ENCODE assay signal across 24 mouse cellular contexts in the genomic region with DNA sequence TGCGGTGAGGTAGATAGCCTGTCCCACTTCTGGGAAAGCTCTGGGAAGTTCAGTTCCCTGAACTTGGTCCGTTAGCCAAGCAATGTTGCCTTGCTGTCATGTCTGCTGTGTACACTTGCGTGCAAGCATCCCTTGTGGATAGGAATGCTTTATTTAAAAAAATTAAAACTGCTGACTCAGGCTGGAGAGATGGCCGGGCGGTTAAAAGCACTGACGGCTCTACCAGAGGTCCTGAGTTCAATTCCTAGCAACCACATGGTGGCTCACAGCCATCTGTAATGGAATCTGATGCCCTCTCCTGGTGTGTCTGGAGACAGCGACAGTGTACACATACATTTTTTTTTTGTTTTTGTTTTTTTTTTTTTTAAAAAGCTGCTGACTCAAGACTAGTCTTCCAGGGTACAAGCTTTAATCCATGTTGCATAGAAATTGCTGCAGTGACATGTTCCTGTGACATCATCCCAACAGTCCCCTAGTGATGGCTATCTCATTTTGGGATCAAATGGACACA. TPM values are rescaled to one million over a fixed set of nuclear protein-coding genes. Genes with fewer than 3 reads are reported as not detected.
DNase-seq lines count a peak whose midpoint lies in the region; ATAC-seq and TF ChIP-seq lines count a peak whose summit lies in the region.
"Had no signal": no experiment of that assay in that cellular context is flagged by ENCODE, and none has a peak within 500 bp of the region (broad histone marks: within the 10 kb centered on the region; RNA-seq: fewer than 3 reads in every experiment).

No protein-coding gene starts in this region.

- no peak for ATAC-seq in limb, embryonic 13.5 days (ENCODE audit: low FRiP score, low read depth)
- ATAC-seq in embryonic facial prominence, embryonic 15.5 days (ENCODE audit: insufficient number of reproducible peaks, low FRiP score, low TSS enrichment, low read depth) = no peak

- DNase-seq in heart, adult 11 months = peak; percentile 91
- DNase-seq in heart, adult 18-20 months = no peak
- DNase-seq in limb, embryonic 10.5 days (ENCODE audit: low spot score) = no peak
- no peak for DNase-seq in CH12.LX (ENCODE audit: extremely low read depth)
- DNase-seq in adrenal gland, adult 18-20 months (ENCODE audit: low spot score in 2 of 2) = no peak
- DNase-seq in adrenal gland, postnatal 25 days = no peak
- DNase-seq: adrenal gland, postnatal 14 days; B cell, adult 2 months; cerebellum, adult 8-10 months; kidney, postnatal 14 days; lung, postnatal 10 days had no signal

- dilution Hi-C loops in CH12.LX (cut with MboI; ENCODE audit: extremely low pct_ligation_motif_present, extremely low pct_unique_long_range_greater_than_20kb, low sequenced_read_pairs) = no loop called here

- H3K36me3 ChIP-seq in limb, embryonic 13.5 days = 0 out of 2 replicates have a peak, but pooled peaks cover 3% of the 10 kb centered on the region
- no peaks in the 10 kb centered on the region for H3K36me3 ChIP-seq in limb, embryonic 10.5 days
- peaks cover 0 to 18% of the 10 kb centered on the region in 2 experiments for H3K36me3 ChIP-seq in CH12.LX (replicated peaks in 1 of 2; ENCODE audit: control insufficient read depth in 1 of 2, insufficient read depth in 1 of 2, low read length in 1 of 2)
- no peaks in the 10 kb centered on the region for H3K36me3 ChIP-seq in embryonic facial prominence, embryonic 15.5 days
- H3K36me3 ChIP-seq: forebrain, embryonic 12.5 days; limb, embryonic 12.5 days; neural tube, embryonic 12.5 days had no signal

- TF ChIP-seq CTCF in CH12.LX (conservative IDR thresholded peaks at IDR 0.05 in 1 of 2, IDR thresholded peaks at IDR 0.05 in 1 of 2; ENCODE audit: low read depth in 2 of 2, low read length in 2 of 2) = peak in 1 of 2 experiments; percentile 51; a peak in 2 of 4 replicates

- TF ChIP-seq POLR2A in CH12.LX (IDR thresholded peaks at IDR 0.05; ENCODE audit: low read depth, low read length) = no peak

- peak; percentile 16 for TF ChIP-seq RAD21 in CH12.LX (IDR thresholded peaks at IDR 0.05; ENCODE audit: low read depth, low read length)

- no peak overlapping the region for H3K4me3 ChIP-seq in limb, embryonic 13.5 days
- no peak overlapping the region for H3K4me3 ChIP-seq in limb, embryonic 10.5 days
- H3K4me3 ChIP-seq in CH12.LX (replicated peaks in 1 of 3; ENCODE audit: low read depth in 2 of 3, low read length in 2 of 3, poor library complexity in 1 of 3) = no peak overlapping the region
- no peak overlapping the region for H3K4me3 ChIP-seq in embryonic facial prominence, embryonic 15.5 days (replicated peaks)
- H3K4me3 ChIP-seq: forebrain, embryonic 12.5 days; limb, embryonic 12.5 days; neural tube, embryonic 12.5 days had no signal

- H3K27ac ChIP-seq in limb, embryonic 13.5 days = peak overlapping the region; percentile 99; the same call in 1 of the 2 replicates
- H3K27ac ChIP-seq in limb, embryonic 10.5 days = no peak overlapping the region
- no peak overlapping the region for H3K27ac ChIP-seq in CH12.LX (ENCODE audit: insufficient read depth, low read depth)
- H3K27ac ChIP-seq in embryonic facial prominence, embryonic 15.5 days (replicated peaks) = peak overlapping the region; percentile 100; the same call in 1 of the 2 replicates
- H3K27ac ChIP-seq: forebrain, embryonic 12.5 days; neural tube, embryonic 12.5 days had no signal

- H3K4me2 ChIP-seq in limb, embryonic 13.5 days (replicated peaks) = no peak overlapping the region
- H3K4me2 ChIP-seq in CH12.LX (ENCODE audit: insufficient read depth, low read depth, poor library complexity, severe bottlenecking) = no peak overlapping the region
- H3K4me2 ChIP-seq in embryonic facial prominence, embryonic 15.5 days (replicated peaks) = no peak overlapping the region
- H3K4me2 ChIP-seq: forebrain, embryonic 12.5 days had no signal

- peaks cover 32% of the 10 kb centered on the region for H3K4me1 ChIP-seq in limb, embryonic 13.5 days
- H3K4me1 ChIP-seq in limb, embryonic 10.5 days = peaks cover 53% of the 10 kb centered on the region
- H3K4me1 ChIP-seq in CH12.LX (ENCODE audit: control insufficient read depth in 1 of 2, insufficient read depth in 2 of 2) = peaks cover 28 to 40% of the 10 kb centered on the region in 2 experiments
- peaks cover 36% of the 10 kb centered on the region for H3K4me1 ChIP-seq in embryonic facial prominence, embryonic 15.5 days

- 83% methylated on average over 7 of the region's 7 CpGs for WGBS in limb, embryonic 13.5 days
- 81% methylated on average over 7 of the region's 7 CpGs for WGBS in limb, embryonic 10.5 days
- 81% methylated on average over 7 of the region's 7 CpGs for WGBS in embryonic facial prominence, embryonic 15.5 days

- H3K79me2 ChIP-seq in CH12.LX (replicated peaks; ENCODE audit: control insufficient read depth, extremely low read depth, insufficient read depth, poor library complexity, severe bottlenecking) = peaks cover 16% of the 10 kb centered on the region

- TF ChIP-seq EP300 in CH12.LX (IDR thresholded peaks at IDR 0.05; ENCODE audit: low read length) = no peak

- in situ Hi-C loops in CH12.LX (cut with MboI; ENCODE audit: low pct_ligation_motif_present, low pct_unique_long_range_greater_than_20kb, low sequenced_read_pairs) = loop anchor here (5.0 kb wide), 2 partner anchors 120 to 215 kb away; no protein-coding TSS in a partner anchor

- H3K9ac ChIP-seq in limb, embryonic 13.5 days = no peak overlapping the region
- H3K9ac ChIP-seq in CH12.LX (ENCODE audit: insufficient read depth, low read depth) = no peak overlapping the region
- no peak overlapping the region for H3K9ac ChIP-seq in embryonic facial prominence, embryonic 15.5 days
- H3K9ac ChIP-seq: forebrain, embryonic 12.5 days; limb, embryonic 12.5 days; neural tube, embryonic 12.5 days had no signal

- H3K27me3 ChIP-seq in limb, embryonic 13.5 days = no peaks in the 10 kb centered on the region
- peaks cover 13% of the 10 kb centered on the region for H3K27me3 ChIP-seq in limb, embryonic 10.5 days (ENCODE audit: low read depth, poor library complexity, severe bottlenecking)
- H3K27me3 ChIP-seq in CH12.LX (replicated peaks) = no peaks in the 10 kb centered on the region
- no peaks in the 10 kb centered on the region for H3K27me3 ChIP-seq in embryonic facial prominence, embryonic 15.5 days

- H3K9me3 ChIP-seq in limb, embryonic 13.5 days = no peaks in the 10 kb centered on the region
- H3K9me3 ChIP-seq in limb, embryonic 10.5 days (replicated peaks) = no peaks in the 10 kb centered on the region
- no peaks in the 10 kb centered on the region for H3K9me3 ChIP-seq in CH12.LX (replicated peaks; ENCODE audit: low read length)
- no peaks in the 10 kb centered on the region for H3K9me3 ChIP-seq in embryonic facial prominence, embryonic 15.5 days (replicated peaks)
- H3K9me3 ChIP-seq: forebrain, embryonic 12.5 days; limb, embryonic 12.5 days; neural tube, embryonic 12.5 days had no signal

RNA-seq across cellular contexts. Expression of gene Tnp2, which starts 0.9 kb away (rescaled TPM):
- total RNA-seq in heart, adult 18-20 months (2021) = not detected
- not detected in 2 replicates for polyA plus RNA-seq in limb, embryonic 13.5 days (2015; fragmentation: Nextera tagmentation; extraction: Ambion mirVana)
- polyA plus RNA-seq in limb, embryonic 10.5 days (2016; fragmentation: Nextera tagmentation; extraction: Ambion mirVana) = not detected in 2 replicates
- 0.25 TPM in 1 of 2 replicates, not detected in the other for total RNA-seq in CH12.LX (2012; rRNA removed)
- total RNA-seq in CH12.LX (2014; rRNA removed) = not detected in 2 replicates
- polyA plus RNA-seq in CH12.LX (2012; ENCODE audit: insufficient read length, low read depth) = 0.43 TPM in 1 of 2 replicates, not detected in the other
- not detected in 2 replicates for polyA plus RNA-seq in embryonic facial prominence, embryonic 15.5 days (2015; fragmentation: Nextera tagmentation; extraction: Ambion mirVana)
- not detected for total RNA-seq in adrenal gland, adult 18-20 months (2021)
- not detected in 2 replicates for total RNA-seq in adrenal gland, postnatal 25 days (2021)
- total RNA-seq: adrenal gland, postnatal 14 days; G1E; left cerebral cortex, adult 8-10 months; monocyte, adult 5-6 weeks had no signal
- polyA plus RNA-seq: forebrain, embryonic 12.5 days; G1E; hindbrain, embryonic 11.5 days; intestine, embryonic 14.5 days; limb, embryonic 12.5 days; liver, embryonic 16.5 days; neural tube, embryonic 12.5 days had no signal

RNA-seq across cellular contexts. Expression of gene Socs1, which starts 2.3 kb away (rescaled TPM):
- under 1 TPM; 0.35 to 0.75 TPM for total RNA-seq in heart, adult 18-20 months (2021)
- 15.3 and 15.5 TPM in 2 replicates for polyA plus RNA-seq in limb, embryonic 13.5 days (2015; fragmentation: Nextera tagmentation; extraction: Ambion mirVana)
- 3.5 and 4.6 TPM in 2 replicates for polyA plus RNA-seq in limb, embryonic 10.5 days (2016; fragmentation: Nextera tagmentation; extraction: Ambion mirVana)
- total RNA-seq in CH12.LX (2012; rRNA removed) (26.1 and 29.1 TPM in 2 replicates), CH12.LX (2014; rRNA removed) (17.3 and 18.8 TPM in 2 replicates)
- 23.0 and 27.6 TPM in 2 replicates for polyA plus RNA-seq in CH12.LX (2012; ENCODE audit: insufficient read length, low read depth)
- polyA plus RNA-seq in embryonic facial prominence, embryonic 15.5 days (2015; fragmentation: Nextera tagmentation; extraction: Ambion mirVana) = 15.3 and 15.4 TPM in 2 replicates
- total RNA-seq in adrenal gland, adult 18-20 months (2021) = 1 to 10 TPM; 3.7 to 4.1 TPM
- 2.8 and 2.9 TPM in 2 replicates for total RNA-seq in adrenal gland, postnatal 25 days (2021)

RNA-seq across cellular contexts. Expression of gene Prm3, which starts 3.1 kb away (rescaled TPM):
- total RNA-seq in heart, adult 18-20 months (2021) = not detected
- polyA plus RNA-seq in limb, embryonic 13.5 days (2015; fragmentation: Nextera tagmentation; extraction: Ambion mirVana) = not detected in 2 replicates
- not detected in 2 replicates for polyA plus RNA-seq in limb, embryonic 10.5 days (2016; fragmentation: Nextera tagmentation; extraction: Ambion mirVana)
- total RNA-seq in CH12.LX (2012; rRNA removed) (not detected in 2 replicates), CH12.LX (2014; rRNA removed) (not detected in 2 replicates)
- polyA plus RNA-seq in CH12.LX (2012; ENCODE audit: insufficient read length, low read depth) = not detected in 2 replicates
- polyA plus RNA-seq in embryonic facial prominence, embryonic 15.5 days (2015; fragmentation: Nextera tagmentation; extraction: Ambion mirVana) = not detected in 2 replicates
- total RNA-seq in adrenal gland, adult 18-20 months (2021) = not detected
- total RNA-seq in adrenal gland, postnatal 25 days (2021) = not detected in 2 replicates
- total RNA-seq: adrenal gland, postnatal 14 days; G1E; left cerebral cortex, adult 8-10 months; monocyte, adult 5-6 weeks had no signal
- polyA plus RNA-seq: forebrain, embryonic 12.5 days; G1E; heart, embryonic 16.5 days; hindbrain, embryonic 11.5 days; intestine, embryonic 14.5 days; limb, embryonic 12.5 days; liver, embryonic 16.5 days; neural tube, embryonic 12.5 days; spleen, adult 2 months had no signal

RNA-seq across cellular contexts. Expression of gene Prm2, which starts 8.3 kb away (rescaled TPM):
- total RNA-seq in heart, adult 18-20 months (2021) = not detected
- polyA plus RNA-seq in limb, embryonic 13.5 days (2015; fragmentation: Nextera tagmentation; extraction: Ambion mirVana) = not detected in 2 replicates
- not detected in 2 replicates for polyA plus RNA-seq in limb, embryonic 10.5 days (2016; fragmentation: Nextera tagmentation; extraction: Ambion mirVana)
- not detected in 2 replicates for total RNA-seq in CH12.LX (2012; rRNA removed)
- not detected in 2 replicates for total RNA-seq in CH12.LX (2014; rRNA removed)
- polyA plus RNA-seq in CH12.LX (2012; ENCODE audit: insufficient read length, low read depth) = not detected in 2 replicates
- not detected in 2 replicates for polyA plus RNA-seq in embryonic facial prominence, embryonic 15.5 days (2015; fragmentation: Nextera tagmentation; extraction: Ambion mirVana)
- total RNA-seq in adrenal gland, adult 18-20 months (2021) = not detected
- not detected in 2 replicates for total RNA-seq in adrenal gland, postnatal 25 days (2021)
- total RNA-seq: adrenal gland, postnatal 14 days; left cerebral cortex, adult 8-10 months had no signal
- polyA plus RNA-seq: forebrain, embryonic 12.5 days; G1E; heart, embryonic 16.5 days; hindbrain, embryonic 11.5 days; intestine, embryonic 14.5 days; limb, embryonic 12.5 days; liver, embryonic 16.5 days; neural tube, embryonic 12.5 days; spleen, adult 2 months had no signal

RNA-seq across cellular contexts. Expression of gene Prm1, which starts 18.0 kb away (rescaled TPM):
- not detected for total RNA-seq in heart, adult 18-20 months (2021)
- 0.49 and 0.83 TPM in 2 replicates for polyA plus RNA-seq in limb, embryonic 13.5 days (2015; fragmentation: Nextera tagmentation; extraction: Ambion mirVana)
- not detected in 2 replicates for polyA plus RNA-seq in limb, embryonic 10.5 days (2016; fragmentation: Nextera tagmentation; extraction: Ambion mirVana)
- total RNA-seq in CH12.LX (2012; rRNA removed) (not detected in 2 replicates), CH12.LX (2014; rRNA removed) (not detected in 2 replicates)
- not detected in 2 replicates for polyA plus RNA-seq in CH12.LX (2012; ENCODE audit: insufficient read length, low read depth)
- not detected in 2 replicates for polyA plus RNA-seq in embryonic facial prominence, embryonic 15.5 days (2015; fragmentation: Nextera tagmentation; extraction: Ambion mirVana)
- not detected for total RNA-seq in adrenal gland, adult 18-20 months (2021)
- total RNA-seq in adrenal gland, postnatal 25 days (2021) = not detected in 2 replicates
- total RNA-seq: adrenal gland, postnatal 14 days; G1E; left cerebral cortex, adult 8-10 months had no signal
- polyA plus RNA-seq: forebrain, embryonic 12.5 days; G1E; hindbrain, embryonic 11.5 days; intestine, embryonic 14.5 days; liver, embryonic 16.5 days; neural tube, embryonic 12.5 days had no signal

Comparison
In these comparisons a context has a peak if more than half of its experiments do, and no peak if none do; other contexts are left out.
1. H3K27ac ChIP-seq: peak in limb, embryonic 13.5 days (single experiment) and embryonic facial prominence, embryonic 15.5 days (single experiment); none in limb, embryonic 10.5 days (single experiment) and CH12.LX (single experiment).